Mouse (Mus musculus) bone marrow macrophage, adult 2 months (primary cell): Measurements from ENCODE around the gene Hectd2. TPM values are rescaled to one million over a fixed set of nuclear protein-coding genes. Genes with fewer than 3 reads are reported as not detected.

Source experiments
- H3K27ac ChIP-seq: 2 replicates; pipeline ENCODE4 v1.5.1; 2012; ENCODE audit warnings: low read depth, low read length; ENCODE audit not compliant: insufficient read depth
- H3K4me1 ChIP-seq: 2 replicates; pipeline ENCODE4 v1.6.1; 2012; ENCODE audit warnings: low read length; ENCODE audit not compliant: control insufficient read depth, insufficient read depth
- H3K4me3 ChIP-seq: 2 replicates; pipeline ENCODE4 v1.5.1; 2012; ENCODE audit warnings: mild to moderate bottlenecking, low read length, moderate library complexity; ENCODE audit not compliant: insufficient read depth
- CTCF ChIP-seq: IDR thresholded peaks from 2 replicates; pipeline ENCODE4 v1.5.1; 2012; ENCODE audit warnings: low read depth, mild to moderate bottlenecking, low read length, moderate library complexity
- POLR2A ChIP-seq: IDR thresholded peaks from 2 replicates; pipeline ENCODE4 v1.6.1; 2012; ENCODE audit warnings: mild to moderate bottlenecking, low read depth, low read length, borderline replicate concordance
- polyA plus RNA-seq: library from polyadenylated mRNA; stranded (reverse); fragments of >200 nt; gene quantifications from 2 replicates; pipeline ENCODE4 v1.2.4, GENCODE M21; 2012; ENCODE audit not compliant: missing spikeins, insufficient read depth, insufficient read length

Gene Hectd2
- polyA plus RNA-seq, 1 experiment: 2.3 TPM

GRCm38 (mm10) chr19:36534766-36535140 is 19.7 kb upstream of the Hectd2 start:
- no peak for TF ChIP-seq CTCF
- TF ChIP-seq POLR2A: no peak
- H3K4me3 ChIP-seq: no peak overlapping the region
- H3K27ac ChIP-seq: no peak overlapping the region
- H3K4me1 ChIP-seq: peaks cover 4% of the 10 kb centered on the region; the same call in 1 of the 2 replicates

GRCm38 (mm10) chr19:36535186-36535585 is 19.3 kb upstream of the Hectd2 start:
- Histone ChIP-seq H3K27ac (no peak overlapping the region), H3K4me1 (peaks cover 4% of the 10 kb centered on the region; the same call in 1 of the 2 replicates), H3K4me3 (no peak overlapping the region)
- TF ChIP-seq CTCF (no peak), POLR2A (no peak)

GRCm38 (mm10) chr19:36535878-36536277 is 18.6 kb upstream of the Hectd2 start:
- no peak for TF ChIP-seq POLR2A
- no peak for TF ChIP-seq CTCF
- H3K4me3 ChIP-seq: no peak overlapping the region
- peaks cover 4% of the 10 kb centered on the region; the same call in 1 of the 2 replicates for H3K4me1 ChIP-seq
- no peak overlapping the region for H3K27ac ChIP-seq

GRCm38 (mm10) chr19:36536929-36537328 is 17.5 kb upstream of the Hectd2 start:
- Histone ChIP-seq H3K4me1 (peaks cover 4% of the 10 kb centered on the region; the same call in 1 of the 2 replicates), H3K27ac (no peak overlapping the region), H3K4me3 (no peak overlapping the region)
- no peak for TF ChIP-seq CTCF
- TF ChIP-seq POLR2A: no peak

DNA sequence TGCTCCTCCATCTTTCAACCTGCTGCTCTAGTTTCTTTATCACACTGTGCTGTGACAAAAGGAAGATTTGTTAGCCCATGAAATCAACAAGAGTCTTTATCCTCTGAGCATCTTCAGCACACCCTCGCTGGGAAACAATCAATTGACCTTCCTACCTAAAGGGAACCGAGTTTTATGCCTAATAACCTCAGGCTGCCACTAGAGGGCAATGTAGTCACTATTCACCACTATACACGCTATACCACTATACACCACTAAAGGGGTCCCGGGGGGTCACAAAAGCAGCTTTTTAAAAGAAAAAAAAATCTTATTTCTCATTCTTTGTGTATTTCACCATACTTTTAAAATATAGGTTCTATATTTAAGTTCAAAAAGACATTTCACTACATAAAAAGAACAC is 15.9 kb upstream of the Hectd2 start:
- TF ChIP-seq POLR2A: no peak
- TF ChIP-seq CTCF: no peak
- Histone ChIP-seq H3K4me1 (peaks cover 4% of the 10 kb centered on the region; the same call in 1 of the 2 replicates), H3K4me3 (no peak overlapping the region), H3K27ac (no peak overlapping the region)

GRCm38 (mm10) chr19:36539311-36539710 is 15.1 kb upstream of the Hectd2 start:
- H3K4me3 ChIP-seq: no peak overlapping the region
- no peaks in the 10 kb centered on the region for H3K4me1 ChIP-seq
- TF ChIP-seq CTCF (no peak), POLR2A (no peak)
- H3K27ac ChIP-seq: no peak overlapping the region

DNA sequence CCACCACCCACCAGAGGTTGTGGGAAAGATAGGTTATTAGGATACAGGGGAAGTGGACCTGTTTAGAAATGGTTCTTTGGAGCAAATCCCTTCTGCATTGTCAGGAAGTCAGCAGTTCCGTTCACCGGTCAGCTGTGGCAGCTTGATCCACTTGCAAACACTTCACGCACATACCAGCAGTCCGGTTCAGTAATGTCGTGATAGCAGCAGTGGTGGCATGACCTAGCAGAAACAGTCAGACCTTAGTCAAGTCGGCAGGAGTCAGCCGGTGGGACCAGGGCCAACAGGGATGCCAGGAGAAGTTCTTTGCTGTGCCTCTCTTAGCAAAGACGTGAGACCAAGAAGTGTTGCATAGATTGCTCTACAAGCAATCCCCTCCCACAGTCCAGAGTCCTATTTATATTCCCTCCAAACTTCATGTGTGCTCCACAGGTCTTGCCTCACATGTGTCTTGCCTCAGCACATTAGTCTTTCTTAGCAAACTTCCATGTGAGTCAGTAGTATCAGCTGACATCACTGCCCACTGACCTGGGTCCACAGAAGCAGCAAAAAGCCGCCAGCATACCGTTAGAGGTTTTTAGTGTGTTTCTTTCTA is 14.3 kb upstream of the Hectd2 start:
- Histone ChIP-seq H3K27ac (no peak overlapping the region), H3K4me3 (no peak overlapping the region), H3K4me1 (no peaks in the 10 kb centered on the region)
- TF ChIP-seq CTCF (no peak), POLR2A (no peak)

- no peaks in the 10 kb centered on the region for H3K4me1 ChIP-seq
- TF ChIP-seq POLR2A: no peak
- no peak for TF ChIP-seq CTCF
- H3K4me3 ChIP-seq: no peak overlapping the region
- H3K27ac ChIP-seq: no peak overlapping the region
These were observed 13.7 kb upstream of the Hectd2 start for GRCm38 (mm10) chr19:36540776-36541175.

GRCm38 (mm10) chr19:36553561-36554045 is 836 bp upstream of the Hectd2 start:
- H3K4me1 ChIP-seq: peaks cover 2% of the 10 kb centered on the region
- no peak for TF ChIP-seq POLR2A
- TF ChIP-seq CTCF: no peak
- H3K27ac ChIP-seq: no peak overlapping the region
- H3K4me3 ChIP-seq: peak overlapping the region; percentile 87

GRCm38 (mm10) chr19:36554785-36555595 is 551 bp downstream of the Hectd2 start:
- Histone ChIP-seq H3K27ac (no peak overlapping the region), H3K4me1 (peaks cover 7% of the 10 kb centered on the region), H3K4me3 (peak overlapping the region; percentile 95)
- no peak for TF ChIP-seq POLR2A
- TF ChIP-seq CTCF: no peak
